Mouse (Mus musculus) thymus, adult 2 months (tissue): ENCODE results near the gene Trp53i11.

ENCODE experiments used
- CTCF ChIP-seq: fragments of 200-500 bp; IDR thresholded peaks from 2 replicates; pipeline ENCODE4 v1.5.1; 2012; ENCODE audit warnings: mild to moderate bottlenecking, control low read depth, low read length, moderate library complexity, borderline replicate concordance; ENCODE audit not compliant: control insufficient read depth, poor library complexity, insufficient read depth; ENCODE audit errors: extremely low read depth
- POLR2A ChIP-seq: fragments of 200-500 bp; IDR thresholded peaks from 2 replicates; pipeline ENCODE4 v1.6.1; 2012; ENCODE audit warnings: mild to moderate bottlenecking, low read length, control low read depth, moderate library complexity; ENCODE audit not compliant: control insufficient read depth, poor library complexity, insufficient read depth; ENCODE audit errors: extremely low read depth

- no peak for TF ChIP-seq CTCF
- no peak for TF ChIP-seq POLR2A
These were observed 7.1 kb upstream of the Trp53i11 start for GRCm38 (mm10) chr2:93180077-93180844.
